In the genomic region with DNA sequence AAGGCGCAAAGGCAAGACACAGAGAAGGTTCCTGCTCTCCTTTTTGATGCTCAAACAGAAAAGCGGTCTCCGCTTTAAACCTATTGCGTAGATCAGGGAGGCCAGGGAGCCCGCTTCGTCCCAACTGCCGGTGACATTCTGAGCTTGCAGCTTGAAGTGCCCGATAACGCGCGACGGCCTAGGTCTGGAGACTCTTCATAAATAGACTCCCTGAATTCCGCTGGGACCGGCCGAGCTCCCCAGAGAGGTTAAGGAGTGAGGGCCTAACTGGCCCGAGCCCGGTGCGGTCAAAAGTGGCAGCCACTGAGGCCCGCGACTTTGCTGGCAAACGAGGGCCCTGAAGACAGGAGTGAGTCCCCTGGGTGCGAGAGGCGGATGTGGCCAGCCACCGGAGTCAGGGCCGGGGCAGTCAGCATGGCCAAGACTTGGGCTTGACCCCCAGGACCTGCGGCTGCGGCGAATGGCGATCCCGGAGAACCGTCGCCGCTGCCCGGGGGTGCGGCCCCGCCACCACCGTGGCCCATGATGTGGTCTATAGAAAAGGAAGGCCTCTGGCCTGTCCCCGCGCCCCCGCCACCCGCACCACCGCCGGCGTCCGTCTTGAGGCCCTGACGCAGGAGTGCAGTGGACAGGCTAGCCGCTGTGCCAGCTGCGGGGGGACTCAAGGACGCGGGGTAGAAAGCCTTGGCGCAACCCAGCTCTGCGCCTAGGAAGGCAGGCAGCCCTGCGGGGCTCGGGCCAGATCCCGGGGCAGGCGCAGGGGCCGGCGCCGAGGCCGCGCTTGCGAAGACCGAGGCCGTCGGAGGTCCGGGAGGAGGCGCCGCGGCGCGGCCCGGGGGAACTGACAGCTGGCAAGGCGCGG, we compare ENCODE assay signal across 8 mouse cellular contexts. TPM values are rescaled to one million over a fixed set of nuclear protein-coding genes. Genes with fewer than 3 reads are reported as not detected.
DNase-seq lines count a peak whose midpoint lies in the region; ATAC-seq and TF ChIP-seq lines count a peak whose summit lies in the region.

No protein-coding gene starts in this region.

- peaks cover 97% of the 10 kb centered on the region for H3K27me3 ChIP-seq in E14TG2a.4 (ENCODE audit: insufficient read depth, low read length)
- peaks cover 100% of the 10 kb centered on the region for H3K27me3 ChIP-seq in forebrain, embryonic 10.5 days (ENCODE audit: poor library complexity, severe bottlenecking)
- H3K27me3 ChIP-seq in kidney, postnatal 0 days (ENCODE audit: insufficient read depth, low read length) = peaks cover 21% of the 10 kb centered on the region; the same call in 1 of the 2 replicates
- H3K27me3 ChIP-seq in neural tube, embryonic 11.5 days (ENCODE audit: control insufficient read depth, insufficient read depth, low read length) = peaks cover 93% of the 10 kb centered on the region

- H3K36me3 ChIP-seq in E14TG2a.4 (ENCODE audit: insufficient read depth, low read length) = no peaks in the 10 kb centered on the region
- H3K36me3 ChIP-seq in forebrain, embryonic 10.5 days (replicated peaks) = no peaks in the 10 kb centered on the region
- H3K36me3 ChIP-seq in kidney, postnatal 0 days (ENCODE audit: insufficient read depth, low read length) = no peaks in the 10 kb centered on the region
- H3K36me3 ChIP-seq in neural tube, embryonic 11.5 days (ENCODE audit: control insufficient read depth, insufficient read depth, low read length) = no peaks in the 10 kb centered on the region

- peaks cover 29% of the 10 kb centered on the region for H3K4me1 ChIP-seq in E14TG2a.4 (replicated peaks; ENCODE audit: low read depth, low read length)
- H3K4me1 ChIP-seq in forebrain, embryonic 10.5 days = peaks cover 56% of the 10 kb centered on the region
- H3K4me1 ChIP-seq in kidney, postnatal 0 days (replicated peaks; ENCODE audit: insufficient read depth, low read length) = peaks cover 11% of the 10 kb centered on the region; the same call in 1 of the 2 replicates
- H3K4me1 ChIP-seq in neural tube, embryonic 11.5 days (ENCODE audit: control insufficient read depth, insufficient read depth, low read length) = peaks cover 7% of the 10 kb centered on the region; the same call in 1 of the 2 replicates

- no peaks in the 10 kb centered on the region for H3K9me3 ChIP-seq in E14TG2a.4 (ENCODE audit: low read length)
- H3K9me3 ChIP-seq in forebrain, embryonic 10.5 days = no peaks in the 10 kb centered on the region
- no peaks in the 10 kb centered on the region for H3K9me3 ChIP-seq in kidney, postnatal 0 days (replicated peaks; ENCODE audit: low read length)
- H3K9me3 ChIP-seq in neural tube, embryonic 11.5 days (ENCODE audit: control insufficient read depth, low read length) = no peaks in the 10 kb centered on the region

- 1% methylated on average over 74 of the region's 74 CpGs for WGBS in forebrain, embryonic 10.5 days
- 3% methylated on average over 73 of the region's 74 CpGs for whole genome bisulfite sequencing in kidney, postnatal 0 days
- WGBS in neural tube, embryonic 11.5 days = under 1% methylated on average over 71 of the region's 74 CpGs

- no peak for ATAC-seq in kidney, postnatal 0 days (replicated peaks; ENCODE audit: low FRiP score, low read depth)
- no peak for ATAC-seq in neural tube, embryonic 11.5 days (ENCODE audit: insufficient read depth, low FRiP score, low TSS enrichment)

- DNase-seq in gastrocnemius, postnatal 14 days = peak; percentile 17
- DNase-seq in gastrocnemius, adult 8-10 months (ENCODE audit: low spot score in 2 of 2) = no peak
- DNase-seq in forebrain, embryonic 10.5 days (ENCODE audit: extremely low spot score, low spot score) = peak; percentile 56
- no peak for DNase-seq in kidney, postnatal 0 days (ENCODE audit: low spot score)
- DNase-seq in neural tube, embryonic 11.5 days (ENCODE audit: low spot score) = peak; percentile 48
- no peak for DNase-seq in cerebellum, adult 11 months
- no peak for DNase-seq in layer of hippocampus, postnatal 10 days (ENCODE audit: low spot score in 2 of 2)

- H3K27ac ChIP-seq in forebrain, embryonic 10.5 days = peak overlapping the region; percentile 85
- H3K27ac ChIP-seq in kidney, postnatal 0 days = peak overlapping the region; percentile 88
- H3K27ac ChIP-seq in neural tube, embryonic 11.5 days (ENCODE audit: low read depth, low read length) = no peak overlapping the region

- peak overlapping the region; percentile 79; the same call in 1 of the 2 replicates for H3K4me3 ChIP-seq in E14TG2a.4 (replicated peaks; ENCODE audit: low read length)
- H3K4me3 ChIP-seq in forebrain, embryonic 10.5 days = peak overlapping the region; percentile 60
- peak overlapping the region; percentile 68 for H3K4me3 ChIP-seq in kidney, postnatal 0 days (replicated peaks; ENCODE audit: low read depth, low read length)
- H3K4me3 ChIP-seq in neural tube, embryonic 11.5 days (ENCODE audit: low read depth, low read length) = peak overlapping the region; percentile 46

- TF ChIP-seq CTCF in E14TG2a.4 (conservative IDR thresholded peaks at IDR 0.05; ENCODE audit: low read length) = no peak
- TF ChIP-seq CTCF in kidney, postnatal 0 days (IDR thresholded peaks at IDR 0.05; ENCODE audit: low read depth) = no peak

- H3K4me2 ChIP-seq in kidney, postnatal 0 days (ENCODE audit: low read length) = peak overlapping the region; percentile 82
- H3K4me2 ChIP-seq in neural tube, embryonic 11.5 days (ENCODE audit: low read depth) = peak overlapping the region; percentile 64

- peak overlapping the region; percentile 83 for H3K9ac ChIP-seq in kidney, postnatal 0 days (ENCODE audit: low read depth, low read length)
- peak overlapping the region; percentile 44 for H3K9ac ChIP-seq in neural tube, embryonic 11.5 days (ENCODE audit: low read length)

- intact Hi-C loops in gastrocnemius, postnatal 14 days (cut with DNase I; ENCODE audit: low total_unique reads) = loop anchor here (5.0 kb wide), 1 partner anchor 240 kb away; no protein-coding TSS in a partner anchor

RNA-seq across cellular contexts. Expression of gene Foxd2, which starts 1.4 kb away (rescaled TPM):
- under 1 TPM; 0.42 to 0.72 TPM for total RNA-seq in gastrocnemius, postnatal 14 days (2021)
- total RNA-seq in gastrocnemius, adult 8-10 months (2022) = under 1 TPM in 3 of 4 experiments, not detected in 1; 0.10 to 0.29 (median 0.19) TPM
- 1.6 and 1.7 TPM in 2 replicates for polyA plus RNA-seq in forebrain, embryonic 10.5 days (2016; fragmentation: Nextera tagmentation; extraction: Ambion mirVana)
- 3.9 and 6.3 TPM in 2 replicates for polyA plus RNA-seq in kidney, postnatal 0 days (2015; fragmentation: Nextera tagmentation; extraction: Ambion mirVana)
- polyA plus RNA-seq in neural tube, embryonic 11.5 days (2014; fragmentation: Nextera tagmentation; extraction: Ambion mirVana) = 0.53 and 1.2 TPM in 2 replicates
- under 1 TPM; 0.20 to 0.39 TPM for total RNA-seq in layer of hippocampus, postnatal 10 days (2021)

RNA-seq across cellular contexts. Expression of gene Foxe3, which starts 18.5 kb away (rescaled TPM):
- total RNA-seq in gastrocnemius, postnatal 14 days (2021) = not detected
- not detected for total RNA-seq in gastrocnemius, adult 8-10 months (2022)
- 1.1 and 1.5 TPM in 2 replicates for polyA plus RNA-seq in forebrain, embryonic 10.5 days (2016; fragmentation: Nextera tagmentation; extraction: Ambion mirVana)
- polyA plus RNA-seq in kidney, postnatal 0 days (2015; fragmentation: Nextera tagmentation; extraction: Ambion mirVana) = not detected in 2 replicates
- polyA plus RNA-seq in neural tube, embryonic 11.5 days (2014; fragmentation: Nextera tagmentation; extraction: Ambion mirVana) = not detected in 2 replicates
- total RNA-seq in layer of hippocampus, postnatal 10 days (2021) = not detected

Comparison
In these comparisons a context has a peak if more than half of its experiments do, and no peak if none do; other contexts are left out.
1. DNase-seq: peak in gastrocnemius, postnatal 14 days (single experiment), forebrain, embryonic 10.5 days (single experiment) and neural tube, embryonic 11.5 days (single experiment); none in gastrocnemius, adult 8-10 months (0 of 2), kidney, postnatal 0 days (single experiment), cerebellum, adult 11 months (single experiment) and layer of hippocampus, postnatal 10 days (0 of 2).
2. Peak in every context shown above with its lines, with median percentiles within 50 percentile points of each other: H3K4me3 ChIP-seq.